Mouse (Mus musculus) heart, embryonic 11.5 days (tissue): ENCODE data around the gene Ebi3. TPM values are rescaled to one million over a fixed set of nuclear protein-coding genes. Genes with fewer than 3 reads are reported as not detected.
"Not testable (repeated sequence)": the region's sequence is repeated elsewhere in the genome, so short reads cannot be mapped to it uniquely, and the experiment has no call there.

Experiments used
- ATAC-seq: fragments of 200-750 bp; cut with Nextera tagmentation; replicated peaks from 2 replicates; pipeline ENCODE4 v1.8.0; 2017; ENCODE audit warnings: moderate library complexity; ENCODE audit not compliant: insufficient number of reproducible peaks, low FRiP score, low TSS enrichment
- H3K27ac ChIP-seq: fragments of 300-500 bp; sonication (generic); 2 replicates; pipeline ENCODE4 v1.5.1; 2014; ENCODE audit warnings: mild to moderate bottlenecking, low read depth, low read length
- H3K27me3 ChIP-seq: fragments of 300-500 bp; sonication (generic); 2 replicates; pipeline ENCODE4 v1.6.1; 2014; ENCODE audit warnings: mild to moderate bottlenecking, low read length, mixed read lengths; ENCODE audit not compliant: control insufficient read depth, insufficient read depth
- H3K36me3 ChIP-seq: fragments of 300-500 bp; sonication (generic); 2 replicates; pipeline ENCODE4 v1.6.1; 2014; ENCODE audit warnings: mild to moderate bottlenecking, low read length, moderate library complexity, mixed read lengths; ENCODE audit not compliant: control insufficient read depth, insufficient read depth
- H3K4me1 ChIP-seq: fragments of 300-500 bp; sonication (generic); 2 replicates; pipeline ENCODE4 v1.6.1; 2014; ENCODE audit warnings: low read length; ENCODE audit not compliant: control insufficient read depth, insufficient read depth
- H3K4me2 ChIP-seq: fragments of 300-500 bp; sonication (generic); 2 replicates; pipeline ENCODE4 v1.6.1; 2014; ENCODE audit warnings: mild to moderate bottlenecking, moderate library complexity
- H3K4me3 ChIP-seq: fragments of 300-500 bp; sonication (generic); 2 replicates; pipeline ENCODE4 v1.5.1; 2014; ENCODE audit warnings: low read depth, low read length
- H3K9ac ChIP-seq: fragments of 300-500 bp; sonication (generic); 2 replicates; pipeline ENCODE4 v1.6.1; 2014; ENCODE audit warnings: mild to moderate bottlenecking, low read depth, low read length, moderate library complexity
- H3K9me3 ChIP-seq: fragments of 300-500 bp; sonication (generic); replicated peaks from 2 replicates; pipeline ENCODE4 v1.6.1; 2016; ENCODE audit warnings: low read length; ENCODE audit not compliant: control insufficient read depth
- WGBS: fragments of 180-500 bp; shearing (Covaris S2); extraction: QIAGEN DNeasy Blood & Tissue Kit; methylation state at CpG from one replicate; pipeline ENCODE4 v1.1.7; 2014; ENCODE audit not compliant: insufficient replicate concordance; 5-methylcytosine and 5-hydroxymethylcytosine counted together
- polyA plus RNA-seq: library from polyadenylated mRNA; unstranded; fragments of >200 nt; fragmentation: Nextera tagmentation; extraction: Ambion mirVana; gene quantifications from 2 replicates; pipeline ENCODE4 v1.2.1, GENCODE M21; 2014

Ebi3 gene
- polyA plus RNA-seq, 1 experiment from 2014 or later: 0.19 TPM

GRCm38 (mm10) chr17:55944387-55944865 is 8.0 kb upstream of the Ebi3 start:
- H3K4me2 ChIP-seq: peak overlapping the region; percentile 85
- H3K4me1 ChIP-seq: not testable (repeated sequence)
- 32% methylated on average over 10 of the region's 10 CpGs for WGBS

GRCm38 (mm10) chr17:55944866-55945682 is 7.4 kb upstream of the Ebi3 start:
- Histone ChIP-seq H3K27ac (peak overlapping the region; percentile 90), H3K4me2 (peak overlapping the region; percentile 85), H3K9ac (peak overlapping the region; percentile 78), H3K4me3 (peak overlapping the region; percentile 51)
- under 1% methylated on average over 55 of the region's 56 CpGs for WGBS
- H3K27me3 ChIP-seq, H3K9me3 ChIP-seq, H3K4me1 ChIP-seq, H3K36me3 ChIP-seq: not testable (repeated sequence)
- ATAC-seq: peak; percentile 95

More at GRCm38 (mm10) chr17:55944387-55944865, 8.0 kb upstream of the Ebi3 start:
- H3K4me3 ChIP-seq: peak overlapping the region; percentile 51
- not testable (repeated sequence) for ATAC-seq, H3K27me3 ChIP-seq, H3K9me3 ChIP-seq, H3K36me3 ChIP-seq
- H3K27ac ChIP-seq: peak overlapping the region; percentile 90
- H3K9ac ChIP-seq: 0 out of 2 replicates have a peak overlapping the region, but pooled peaks have one; percentile 49

- ATAC-seq: no peak
- Histone ChIP-seq H3K36me3 (no peaks in the 10 kb centered on the region), H3K27ac (peak overlapping the region; percentile 90), H3K4me3 (peak overlapping the region; percentile 51), H3K27me3 (no peaks in the 10 kb centered on the region), H3K9me3 (no peaks in the 10 kb centered on the region), H3K4me2 (peak overlapping the region; percentile 85), H3K4me1 (no peaks in the 10 kb centered on the region), H3K9ac (peak overlapping the region; percentile 78)
- 37% methylated on average over 5 of the region's 5 CpGs for WGBS
Observed at GRCm38 (mm10) chr17:55945696-55946095, 6.7 kb upstream of the Ebi3 start.

- no peak overlapping the region for H3K27ac ChIP-seq
- no peaks in the 10 kb centered on the region for H3K4me1 ChIP-seq
- no peaks in the 10 kb centered on the region for H3K9me3 ChIP-seq
- ATAC-seq: no peak
- WGBS: 83% methylated on average over 4 of the region's 4 CpGs
- H3K4me2 ChIP-seq: no peak overlapping the region
- no peaks in the 10 kb centered on the region for H3K36me3 ChIP-seq
- no peaks in the 10 kb centered on the region for H3K27me3 ChIP-seq
- H3K4me3 ChIP-seq: no peak overlapping the region
- H3K9ac ChIP-seq: no peak overlapping the region
Observed at GRCm38 (mm10) chr17:55948647-55949046, 3.8 kb upstream of the Ebi3 start.

GRCm38 (mm10) chr17:55949400-55949799 is 3.0 kb upstream of the Ebi3 start, which contains the start of gene Zfp119b:
TSS of gene Zfp119b (minus strand) at chr17:55949500.
- no peaks in the 10 kb centered on the region for H3K4me1 ChIP-seq
- ATAC-seq: no peak
- H3K4me3 ChIP-seq: no peak within 1 kb of the TSS
- H3K9me3 ChIP-seq: no peaks in the 10 kb centered on the region
- H3K9ac ChIP-seq: no peak within 1 kb of the TSS
- H3K36me3 ChIP-seq: no peaks in the 10 kb centered on the region
- peaks cover 5% of the 10 kb centered on the region for H3K27me3 ChIP-seq
- H3K27ac ChIP-seq: no peak within 1 kb of the TSS
- 85% methylated on average over 2 of the region's 2 CpGs for WGBS
- H3K4me2 ChIP-seq: no peak within 1 kb of the TSS

- no peak for ATAC-seq
- H3K36me3 ChIP-seq: no peaks in the 10 kb centered on the region
- no peak overlapping the region for H3K27ac ChIP-seq
- WGBS: 58% methylated on average over 9 of the region's 9 CpGs
- H3K4me3 ChIP-seq: no peak overlapping the region
- no peaks in the 10 kb centered on the region for H3K9me3 ChIP-seq
- H3K4me2 ChIP-seq: no peak overlapping the region
- no peaks in the 10 kb centered on the region for H3K4me1 ChIP-seq
- peaks cover 16% of the 10 kb centered on the region for H3K27me3 ChIP-seq
- H3K9ac ChIP-seq: no peak overlapping the region
Observed at GRCm38 (mm10) chr17:55950601-55951000, 1.8 kb upstream of the Ebi3 start.

GRCm38 (mm10) chr17:55952041-55952440 is 399 bp upstream of the Ebi3 start:
- Histone ChIP-seq H3K36me3 (no peaks in the 10 kb centered on the region), H3K4me1 (peaks cover 5% of the 10 kb centered on the region; the same call in 1 of the 2 replicates), H3K27ac (no peak overlapping the region), H3K4me2 (no peak overlapping the region), H3K27me3 (peaks cover 21% of the 10 kb centered on the region), H3K4me3 (no peak overlapping the region), H3K9ac (no peak overlapping the region), H3K9me3 (no peaks in the 10 kb centered on the region)
- no peak for ATAC-seq

- peaks cover 21% of the 10 kb centered on the region for H3K27me3 ChIP-seq
- 70% methylated on average over 6 of the region's 6 CpGs for WGBS
- H3K9me3 ChIP-seq: no peaks in the 10 kb centered on the region
- no peaks in the 10 kb centered on the region for H3K36me3 ChIP-seq
- H3K9ac ChIP-seq: no peak overlapping the region
- H3K4me3 ChIP-seq: no peak overlapping the region
- no peak overlapping the region for H3K4me2 ChIP-seq
- peaks cover 7% of the 10 kb centered on the region; the same call in 1 of the 2 replicates for H3K4me1 ChIP-seq
- H3K27ac ChIP-seq: no peak overlapping the region
- no peak for ATAC-seq
Observed at GRCm38 (mm10) chr17:55953751-55954150, 1.3 kb downstream of the Ebi3 start.
